Mouse (Mus musculus): ENCODE results near the gene Kif3a.

DNA sequence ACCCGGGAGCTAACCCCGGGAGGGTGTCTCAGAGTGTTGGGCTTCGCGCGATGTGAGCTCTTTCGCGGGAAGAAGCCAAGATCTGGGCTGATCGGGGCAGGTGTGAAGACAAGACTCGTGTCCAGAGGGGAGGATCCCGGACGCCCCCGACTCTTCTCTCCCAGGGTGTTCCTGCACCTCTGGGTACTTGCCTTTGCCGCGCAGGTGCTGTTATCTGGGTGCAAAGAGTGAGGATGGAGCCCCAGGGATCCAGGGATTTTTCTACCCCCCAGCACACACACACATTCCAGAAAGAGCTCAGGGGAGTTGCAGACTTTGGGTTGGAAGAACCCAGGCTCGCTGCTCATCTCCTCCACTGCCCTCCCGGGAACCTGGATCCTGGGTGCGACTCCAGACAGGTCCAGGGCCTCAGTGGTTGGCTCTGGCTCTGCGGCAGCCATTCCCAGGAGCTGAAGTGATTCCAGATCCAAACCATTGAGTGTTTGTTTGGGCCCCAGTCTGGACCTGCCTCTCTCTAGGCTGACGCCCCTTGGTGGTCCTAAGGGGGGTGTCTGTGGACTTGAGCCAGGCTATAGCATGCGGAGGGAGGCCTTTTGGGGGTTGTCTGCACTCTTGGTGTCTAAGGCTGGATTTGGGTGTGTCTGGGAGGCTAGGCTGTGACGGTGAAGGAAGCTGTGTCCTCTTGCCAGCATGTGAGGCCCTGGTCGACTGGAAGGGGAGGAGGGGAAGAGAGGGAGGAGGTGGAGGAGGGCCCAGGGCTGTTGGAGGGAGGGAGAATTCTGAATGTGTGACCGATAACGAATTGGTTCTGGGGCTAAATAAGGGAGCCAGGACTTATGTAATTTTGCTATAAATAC is 46.8 kb upstream of the Kif3a start:
- TF ChIP-seq POLR2A (IDR thresholded peaks at IDR 0.05; ENCODE audit: control insufficient read depth, extremely low read depth, insufficient read depth, low read length, poor library complexity): no peak
- no peak for TF ChIP-seq CTCF (IDR thresholded peaks at IDR 0.05; ENCODE audit: borderline replicate concordance, control insufficient read depth, extremely low read depth, insufficient read depth, low read length, poor library complexity)
